Mouse (Mus musculus) cerebellum, adult 9-10 months (tissue): ENCODE measurements around the gene Xpr1.
"Not testable (repeated sequence)": the region's sequence is repeated elsewhere in the genome, so short reads cannot be mapped to it uniquely, and the experiment has no call there.

Experiments
- DNase-seq: peaks from one replicate; pipeline ENCODE4 v3.0.0; 2022

Xpr1 gene

DNA sequence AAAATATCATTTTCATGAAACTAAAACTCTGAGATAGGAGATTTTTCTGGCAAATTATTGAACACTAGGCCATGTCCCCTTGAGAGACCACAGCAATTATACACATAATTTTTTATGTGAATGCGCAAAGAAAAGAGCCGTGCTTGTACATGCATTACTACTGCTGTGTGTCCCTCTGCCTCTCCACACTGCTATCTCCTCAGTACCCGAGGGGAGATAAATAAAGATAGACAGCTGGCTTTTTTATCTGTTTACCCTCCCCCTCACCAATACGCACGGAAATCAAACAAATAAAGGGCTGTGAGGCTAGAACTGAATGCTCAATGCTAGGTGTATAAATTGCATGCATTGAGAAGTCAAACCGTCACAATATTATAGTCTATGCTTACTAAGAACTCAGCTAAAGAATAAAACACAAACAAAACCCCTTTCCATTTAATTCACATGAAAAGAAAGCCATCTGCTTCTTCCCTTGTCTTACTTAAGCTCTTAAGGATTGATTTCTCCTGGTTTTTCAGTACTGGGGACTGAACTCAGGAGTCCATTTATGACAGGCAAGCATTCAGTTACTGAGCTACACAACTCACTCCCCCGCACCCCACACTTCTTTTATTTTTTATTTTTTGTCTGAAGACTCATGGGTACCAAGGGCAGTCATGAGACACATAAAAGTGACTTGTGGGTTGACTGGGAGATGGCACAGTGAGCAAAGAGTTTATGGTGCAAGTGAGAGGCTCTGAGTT is 97.0 kb downstream of the Xpr1 start:
- no peak for DNase-seq

GRCm38 (mm10) chr1:155319513-155319912 is 97.7 kb downstream of the Xpr1 start:
- no peak for DNase-seq

GRCm38 (mm10) chr1:155311672-155312071 is 105.5 kb downstream of the Xpr1 start:
- DNase-seq, result no peak

DNA sequence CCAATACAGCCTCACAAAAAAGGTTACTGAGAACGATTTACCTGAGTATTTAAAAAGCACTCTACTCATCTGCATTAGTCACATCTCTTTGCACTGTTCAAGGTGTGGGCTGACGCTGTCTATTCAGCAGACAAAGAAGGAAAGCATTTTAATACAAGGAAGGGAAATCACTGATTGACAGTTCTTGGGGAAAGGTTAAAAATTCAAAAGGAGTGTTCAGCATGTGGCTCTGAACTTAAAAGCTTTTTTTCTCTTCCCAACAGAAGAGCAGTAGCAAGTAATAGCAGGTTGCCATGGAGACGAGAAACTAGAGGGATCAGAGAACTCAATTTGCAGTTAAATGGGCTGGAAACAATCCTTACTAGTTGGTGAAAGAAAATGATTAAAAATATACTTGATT is 110.3 kb downstream of the Xpr1 start:
- no peak for DNase-seq

DNA sequence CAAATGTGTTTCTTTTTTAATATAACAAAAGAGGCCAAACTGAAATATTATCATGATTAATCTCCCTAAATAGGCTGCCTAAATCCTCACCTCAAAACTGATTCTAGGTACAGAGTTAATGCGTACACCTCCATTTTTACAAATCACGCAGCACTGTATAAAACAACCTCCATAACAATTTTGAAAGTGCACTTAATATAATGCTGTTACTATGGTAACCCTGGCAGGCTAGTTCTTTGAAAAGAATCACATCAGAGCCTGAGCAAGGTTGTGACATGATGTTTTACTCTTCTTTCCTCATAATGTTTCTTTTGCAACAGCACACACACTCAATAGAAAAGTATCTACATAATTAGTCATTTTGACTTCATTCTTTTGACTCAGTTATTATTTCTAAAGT is 113.8 kb downstream of the Xpr1 start:
- no peak for DNase-seq

GRCm38 (mm10) chr1:155297615-155298014 is 119.6 kb downstream of the Xpr1 start:
- DNase-seq, result no peak

GRCm38 (mm10) chr1:155297203-155297602 is 120.0 kb downstream of the Xpr1 start:
- DNase-seq, result no peak

GRCm38 (mm10) chr1:155293446-155293845 is 123.8 kb downstream of the Xpr1 start:
- DNase-seq, result peak; percentile 83

- DNase-seq, result no peak
Observed at GRCm38 (mm10) chr1:155289411-155289810, 127.8 kb downstream of the Xpr1 start.

DNA sequence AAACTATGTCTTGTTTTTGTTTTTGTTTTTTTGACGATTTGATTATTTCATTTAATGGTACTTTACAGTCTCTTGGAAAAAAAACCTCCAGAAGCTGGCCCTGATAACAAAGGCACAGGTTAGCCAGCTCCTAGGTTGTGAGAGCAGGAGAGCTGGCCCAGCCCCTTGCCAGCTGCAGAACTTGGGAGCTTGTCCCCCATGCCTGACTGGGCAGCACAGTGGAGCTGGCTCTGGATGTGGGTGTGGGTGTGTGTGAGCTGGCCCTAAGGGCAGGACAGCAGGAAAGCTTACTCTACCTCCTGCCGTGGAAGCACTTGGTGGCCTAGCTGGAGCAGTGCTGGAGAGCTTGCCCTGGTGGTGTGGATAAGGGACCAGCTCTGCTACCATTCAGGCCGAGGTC is 129.2 kb downstream of the Xpr1 start:
- no peak for DNase-seq

- no peak for DNase-seq
Observed at GRCm38 (mm10) chr1:155283808-155284207, 133.4 kb downstream of the Xpr1 start.

- DNase-seq, result peak; percentile 83
Observed at GRCm38 (mm10) chr1:155281003-155281793, 136.0 kb downstream of the Xpr1 start.

DNA sequence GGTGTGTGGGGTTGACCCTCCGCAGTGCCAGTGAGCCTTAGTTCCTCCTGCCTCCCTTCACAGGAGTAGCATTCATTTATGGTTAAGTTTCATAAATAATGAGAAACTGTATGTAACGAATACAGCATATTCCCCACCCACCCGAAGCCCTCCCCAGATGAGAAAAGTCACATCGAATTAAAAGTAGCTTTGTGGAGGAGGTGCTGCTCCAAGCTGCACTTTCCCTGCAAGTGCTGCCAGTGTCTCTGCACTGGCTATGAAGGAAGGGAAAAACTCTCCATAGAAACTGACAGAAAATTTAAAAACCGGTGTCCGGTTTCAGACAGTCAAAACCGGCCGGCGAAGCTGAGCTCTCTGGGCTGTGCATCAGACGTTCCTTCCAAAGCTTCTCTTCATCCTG is 136.9 kb downstream of the Xpr1 start:
- DNase-seq, result no peak

GRCm38 (mm10) chr1:155276381-155277033 is 140.7 kb downstream of the Xpr1 start:
- no peak for DNase-seq

GRCm38 (mm10) chr1:155275793-155276192 is 141.4 kb downstream of the Xpr1 start:
- DNase-seq, result no peak

DNA sequence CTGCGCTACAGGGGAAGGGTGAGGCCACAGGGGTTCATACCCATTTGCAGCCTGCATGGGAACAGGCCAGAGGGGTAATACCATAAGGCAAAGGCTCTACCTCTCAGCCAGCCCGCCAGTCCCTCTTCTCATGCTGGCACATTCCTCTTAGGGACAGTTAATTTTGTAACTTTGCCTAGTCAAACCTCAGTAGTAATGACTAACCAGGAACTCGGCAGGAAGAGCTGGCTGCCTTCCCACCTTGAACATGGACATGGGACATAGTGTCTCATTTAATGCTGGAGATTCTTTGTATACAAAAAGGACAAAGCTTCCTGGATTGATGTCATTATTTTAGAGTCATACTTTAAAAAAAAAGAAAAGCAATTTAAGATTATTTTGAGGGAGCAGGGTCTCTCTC is 142.2 kb downstream of the Xpr1 start:
- peak; percentile 31 for DNase-seq

DNA sequence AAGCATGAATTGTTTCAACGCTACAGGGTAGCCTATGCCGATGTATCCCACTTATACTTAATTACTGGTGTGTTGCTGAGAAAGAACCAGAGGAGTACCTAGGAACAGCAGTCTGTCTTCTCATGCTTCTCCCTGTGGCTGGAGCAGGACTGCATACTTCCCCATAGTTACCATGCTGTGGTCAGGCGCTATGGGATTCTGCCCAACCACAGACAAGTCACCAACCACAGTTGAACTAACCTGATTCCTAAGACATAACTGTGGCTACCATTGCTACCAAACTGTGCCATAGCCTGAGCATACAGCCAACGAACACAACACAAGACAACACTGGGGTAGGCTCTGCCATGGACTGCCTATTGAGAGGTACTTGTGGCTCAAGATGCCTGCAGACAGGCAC is 144.3 kb downstream of the Xpr1 start:
- DNase-seq, result no peak

DNA sequence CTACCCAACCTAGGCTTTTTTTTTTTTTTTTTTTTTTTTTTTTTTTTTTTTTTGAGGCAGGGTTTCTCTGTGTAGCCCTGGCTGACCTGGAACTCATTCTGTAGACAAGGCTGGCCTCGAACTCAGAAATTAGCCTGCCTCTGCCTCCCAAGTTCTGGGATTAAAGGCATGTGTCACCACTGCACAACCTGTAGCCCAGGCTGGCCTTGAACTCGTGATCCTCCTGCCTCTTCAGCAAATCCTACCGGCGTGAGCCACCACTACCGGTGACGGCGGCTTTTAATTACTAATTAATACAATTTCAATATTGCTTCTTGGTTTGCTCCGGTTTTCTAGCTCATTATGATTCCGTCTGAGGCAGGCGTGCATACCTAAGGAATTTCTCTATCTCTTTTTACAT is 154.7 kb downstream of the Xpr1 start:
- DNase-seq, result not testable (repeated sequence)

- DNase-seq, result no peak
Observed at GRCm38 (mm10) chr1:155254309-155254708, 162.9 kb downstream of the Xpr1 start.

- no peak for DNase-seq
Observed at GRCm38 (mm10) chr1:155253126-155253525, 164.1 kb downstream of the Xpr1 start.

GRCm38 (mm10) chr1:155252631-155253121 is 164.5 kb downstream of the Xpr1 start:
- no peak for DNase-seq

- DNase-seq, result no peak
Observed at GRCm38 (mm10) chr1:155251596-155251995, 165.6 kb downstream of the Xpr1 start.

- no peak for DNase-seq
Observed at GRCm38 (mm10) chr1:155250531-155251135, 166.6 kb downstream of the Xpr1 start.
